Comparison of ENCODE assay signal across 24 mouse cellular contexts in the genomic region with DNA sequence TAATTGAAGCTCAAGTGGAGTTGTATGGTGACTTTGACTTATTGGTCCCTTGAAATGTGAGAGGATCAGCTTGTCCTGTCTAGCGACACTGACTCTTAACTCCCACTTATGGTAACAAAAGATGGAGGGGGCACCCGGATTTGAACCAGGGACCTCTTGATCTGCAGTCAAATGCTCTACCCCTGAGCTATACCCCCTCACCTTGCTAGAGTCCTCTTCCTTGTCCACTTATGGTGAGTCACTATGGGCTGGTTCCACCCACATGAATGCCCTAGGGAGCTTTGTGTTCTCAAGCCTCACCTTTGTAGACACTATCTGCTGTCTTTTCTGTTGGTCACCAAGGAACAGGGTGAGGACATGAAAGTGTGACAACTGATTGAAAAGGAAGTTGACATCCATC. TPM values are rescaled to one million over a fixed set of nuclear protein-coding genes. Genes with fewer than 3 reads are reported as not detected.
DNase-seq lines count a peak whose midpoint lies in the region; ATAC-seq lines count a peak whose summit lies in the region.
"Had no signal": no experiment of that assay in that cellular context is flagged by ENCODE, and none has a peak within 500 bp of the region (broad histone marks: within the 10 kb centered on the region; RNA-seq: fewer than 3 reads in every experiment).

No protein-coding gene starts in this region.

- no peak overlapping the region for H3K9ac ChIP-seq in intestine, embryonic 14.5 days (ENCODE audit: low read length)
- no peak overlapping the region for H3K9ac ChIP-seq in stomach, embryonic 16.5 days (ENCODE audit: low read length)
- H3K9ac ChIP-seq: embryonic facial prominence, embryonic 15.5 days; limb, embryonic 12.5 days; liver, embryonic 14.5 days; lung, embryonic 15.5 days; neural tube, embryonic 12.5 days had no signal

- H3K27me3 ChIP-seq in intestine, embryonic 14.5 days (replicated peaks; ENCODE audit: control insufficient read depth, insufficient read depth, low read length): no peaks in the 10 kb centered on the region
- H3K27me3 ChIP-seq in stomach, embryonic 16.5 days (ENCODE audit: control insufficient read depth, insufficient read depth, low read length): no peaks in the 10 kb centered on the region
- H3K27me3 ChIP-seq: embryonic facial prominence, embryonic 15.5 days; limb, embryonic 12.5 days; lung, embryonic 15.5 days; neural tube, embryonic 12.5 days had no signal

- no peak overlapping the region for H3K4me2 ChIP-seq in intestine, embryonic 14.5 days (ENCODE audit: low read length)
- no peak overlapping the region for H3K4me2 ChIP-seq in stomach, embryonic 16.5 days (ENCODE audit: low read depth, low read length)
- H3K4me2 ChIP-seq: embryonic facial prominence, embryonic 15.5 days; limb, embryonic 12.5 days; lung, embryonic 15.5 days; neural tube, embryonic 12.5 days had no signal

- peaks cover 7% of the 10 kb centered on the region for H3K4me1 ChIP-seq in intestine, embryonic 14.5 days (replicated peaks; ENCODE audit: control insufficient read depth, insufficient read depth, low read length)
- peaks cover 8% of the 10 kb centered on the region; the same call in 1 of the 2 replicates for H3K4me1 ChIP-seq in stomach, embryonic 16.5 days (ENCODE audit: control insufficient read depth, insufficient read depth, low read length)

- peak; percentile 37; the same call in 1 of the 2 replicates for ATAC-seq in intestine, embryonic 14.5 days (replicated peaks; ENCODE audit: low FRiP score, low TSS enrichment, low read depth)
- ATAC-seq in stomach, embryonic 16.5 days (ENCODE audit: insufficient read depth, low FRiP score): peak; percentile 74
- no peak for ATAC-seq in monocyte, adult 5-6 weeks (replicated peaks; ENCODE audit: insufficient number of reproducible peaks, low FRiP score, low TSS enrichment, poor library complexity, severe bottlenecking)

- peak; percentile 27 to 72 for DNase-seq in adrenal gland, adult (ENCODE audit: inconsistent age in 2 of 2, low spot score in 1 of 2)
- DNase-seq in adrenal gland, adult 8-10 months: no peak
- DNase-seq in 3T3-L1 (ENCODE audit: low read depth, low spot score): peak; percentile 50
- DNase-seq in intestine, embryonic 14.5 days (ENCODE audit: low spot score): peak; percentile 82
- no peak for DNase-seq in kidney, postnatal 36 days
- DNase-seq in kidney, adult 9 months: no peak
- DNase-seq: adrenal gland, postnatal 10 days; cerebellum, adult 11 months; cerebellum, postnatal 14 days; kidney, postnatal 4 days; right cerebral cortex, postnatal 14 days had no signal

- H3K27ac ChIP-seq in intestine, embryonic 14.5 days (ENCODE audit: low read depth): no peak overlapping the region
- H3K27ac ChIP-seq in stomach, embryonic 16.5 days (ENCODE audit: low read length): no peak overlapping the region
- H3K27ac ChIP-seq: embryonic facial prominence, embryonic 15.5 days; heart, embryonic 10.5 days; hindbrain, embryonic 10.5 days; limb, embryonic 12.5 days; liver, embryonic 14.5 days; lung, embryonic 15.5 days; macrophage; midbrain, embryonic 10.5 days; neural tube, embryonic 12.5 days had no signal

- no peaks in the 10 kb centered on the region for H3K36me3 ChIP-seq in intestine, embryonic 14.5 days (ENCODE audit: control insufficient read depth, insufficient read depth, low read length)
- H3K36me3 ChIP-seq in stomach, embryonic 16.5 days (ENCODE audit: control insufficient read depth, insufficient read depth, low read length): no peaks in the 10 kb centered on the region
- H3K36me3 ChIP-seq: embryonic facial prominence, embryonic 15.5 days; heart, embryonic 10.5 days; limb, embryonic 12.5 days; lung, embryonic 15.5 days; neural tube, embryonic 12.5 days had no signal

- no peaks in the 10 kb centered on the region for H3K9me3 ChIP-seq in intestine, embryonic 14.5 days (ENCODE audit: control insufficient read depth, low read length)
- no peaks in the 10 kb centered on the region for H3K9me3 ChIP-seq in stomach, embryonic 16.5 days (replicated peaks; ENCODE audit: control insufficient read depth, low read length)
- H3K9me3 ChIP-seq: embryonic facial prominence, embryonic 15.5 days; heart, embryonic 10.5 days; hindbrain, embryonic 10.5 days; limb, embryonic 12.5 days; lung, embryonic 15.5 days; midbrain, embryonic 10.5 days; neural tube, embryonic 12.5 days had no signal

- 16% methylated on average over 2 of the region's 2 CpGs for whole genome bisulfite sequencing in intestine, embryonic 14.5 days
- WGBS in stomach, embryonic 16.5 days: 25% methylated on average over 2 of the region's 2 CpGs

- no peak overlapping the region for H3K4me3 ChIP-seq in intestine, embryonic 14.5 days (ENCODE audit: low read depth, low read length)
- no peak overlapping the region for H3K4me3 ChIP-seq in stomach, embryonic 16.5 days (replicated peaks; ENCODE audit: low read length)
- H3K4me3 ChIP-seq: embryonic facial prominence, embryonic 15.5 days; heart, embryonic 10.5 days; hindbrain, embryonic 10.5 days; limb, embryonic 12.5 days; lung, embryonic 15.5 days; midbrain, embryonic 10.5 days; neural tube, embryonic 12.5 days had no signal

RNA-seq across cellular contexts. Expression of gene Cwc25, which starts 3.3 kb away (rescaled TPM):
- total RNA-seq in adrenal gland, adult 8-10 months (2022): 10 to 100 TPM; 22.2 to 26.6 (median 23.1) TPM
- 10.5 and 11.8 TPM in 2 replicates for polyA plus RNA-seq in intestine, embryonic 14.5 days (2014; fragmentation: Nextera tagmentation; extraction: Ambion mirVana)
- 15.0 and 16.3 TPM in 2 replicates for polyA plus RNA-seq in stomach, embryonic 16.5 days (2015; fragmentation: Nextera tagmentation; extraction: Ambion mirVana)
- 42.0 to 49.3 TPM (median 43.5 TPM) in 3 replicates for total RNA-seq in monocyte, adult 5-6 weeks (2017)

RNA-seq across cellular contexts. Expression of gene 1700001P01Rik, which starts 6.0 kb away (rescaled TPM):
- under 1 TPM in 3 of 4 experiments, not detected in 1; 0.49 to 0.67 (median 0.62) TPM for total RNA-seq in adrenal gland, adult 8-10 months (2022)
- polyA plus RNA-seq in intestine, embryonic 14.5 days (2014; fragmentation: Nextera tagmentation; extraction: Ambion mirVana): 0.31 TPM in 2 replicates
- not detected in 2 replicates for polyA plus RNA-seq in stomach, embryonic 16.5 days (2015; fragmentation: Nextera tagmentation; extraction: Ambion mirVana)
- total RNA-seq in monocyte, adult 5-6 weeks (2017): not detected in 3 replicates
- polyA plus RNA-seq: heart, postnatal 0 days; kidney, embryonic 14.5 days; limb, embryonic 12.5 days; macrophage had no signal

RNA-seq across cellular contexts. Expression of gene Rpl23, which starts 12.5 kb away (rescaled TPM):
- 100 to 1,000 TPM; 753 to 943 (median 843) TPM for total RNA-seq in adrenal gland, adult 8-10 months (2022)
- 752 and 786 TPM in 2 replicates for polyA plus RNA-seq in intestine, embryonic 14.5 days (2014; fragmentation: Nextera tagmentation; extraction: Ambion mirVana)
- polyA plus RNA-seq in stomach, embryonic 16.5 days (2015; fragmentation: Nextera tagmentation; extraction: Ambion mirVana): 439 and 586 TPM in 2 replicates
- 1,225 to 1,795 TPM (median 1,736 TPM) in 3 replicates for total RNA-seq in monocyte, adult 5-6 weeks (2017)

RNA-seq across cellular contexts. Expression of gene Pip4k2b, which starts 25.2 kb away (rescaled TPM):
- total RNA-seq in adrenal gland, adult 8-10 months (2022): 10 to 100 TPM; 25.5 to 35.1 (median 32.2) TPM
- polyA plus RNA-seq in intestine, embryonic 14.5 days (2014; fragmentation: Nextera tagmentation; extraction: Ambion mirVana): 1.7 and 1.9 TPM in 2 replicates
- polyA plus RNA-seq in stomach, embryonic 16.5 days (2015; fragmentation: Nextera tagmentation; extraction: Ambion mirVana): 1.2 and 1.4 TPM in 2 replicates
- total RNA-seq in monocyte, adult 5-6 weeks (2017): 22.1 to 35.2 TPM (median 28.7 TPM) in 3 replicates

RNA-seq across cellular contexts. Expression of gene Lasp1, which starts 29.1 kb away (rescaled TPM):
- total RNA-seq in adrenal gland, adult 8-10 months (2022): 100 to 1,000 TPM; 131 to 177 (median 143) TPM
- polyA plus RNA-seq in intestine, embryonic 14.5 days (2014; fragmentation: Nextera tagmentation; extraction: Ambion mirVana): 85.1 and 88.6 TPM in 2 replicates
- 130 and 143 TPM in 2 replicates for polyA plus RNA-seq in stomach, embryonic 16.5 days (2015; fragmentation: Nextera tagmentation; extraction: Ambion mirVana)
- total RNA-seq in monocyte, adult 5-6 weeks (2017): 199 to 392 TPM (median 246 TPM) in 3 replicates

Comparison
In these comparisons a context has a peak if more than half of its experiments do, and no peak if none do; other contexts are left out.
1. DNase-seq: peak in adrenal gland, adult (2 of 2), 3T3-L1 (single experiment) and intestine, embryonic 14.5 days (single experiment); none in adrenal gland, adult 8-10 months (single experiment), kidney, postnatal 36 days (0 of 2) and kidney, adult 9 months (single experiment).